Mouse (Mus musculus): ENCODE data around the gene Sncb.

GRCm38 (mm10) chr13:54780592-54780991 is 14.2 kb upstream of the Sncb start:
- no peak for TF ChIP-seq CTCF (IDR thresholded peaks at IDR 0.05; ENCODE audit: borderline replicate concordance, control insufficient read depth, extremely low read depth, insufficient read depth, low read length, poor library complexity)
- TF ChIP-seq POLR2A (IDR thresholded peaks at IDR 0.05; ENCODE audit: control insufficient read depth, extremely low read depth, insufficient read depth, low read length, poor library complexity): no peak
